Mouse (Mus musculus) heart, adult 2 months (tissue): ENCODE measurements around the gene Ncoa4.

ENCODE experiments used
- CTCF ChIP-seq: fragments of 200-600 bp; IDR thresholded peaks from 2 replicates; pipeline ENCODE4 v1.8.1; 2022; ENCODE audit warnings: antibody characterized with exemption, mild to moderate bottlenecking, moderate library complexity
- POLR2A ChIP-seq: fragments of 200-500 bp; IDR thresholded peaks from 2 replicates; pipeline ENCODE4 v1.6.1; 2011; ENCODE audit warnings: mild to moderate bottlenecking, low read depth, low read length, control low read depth; ENCODE audit not compliant: insufficient read depth

DNA sequence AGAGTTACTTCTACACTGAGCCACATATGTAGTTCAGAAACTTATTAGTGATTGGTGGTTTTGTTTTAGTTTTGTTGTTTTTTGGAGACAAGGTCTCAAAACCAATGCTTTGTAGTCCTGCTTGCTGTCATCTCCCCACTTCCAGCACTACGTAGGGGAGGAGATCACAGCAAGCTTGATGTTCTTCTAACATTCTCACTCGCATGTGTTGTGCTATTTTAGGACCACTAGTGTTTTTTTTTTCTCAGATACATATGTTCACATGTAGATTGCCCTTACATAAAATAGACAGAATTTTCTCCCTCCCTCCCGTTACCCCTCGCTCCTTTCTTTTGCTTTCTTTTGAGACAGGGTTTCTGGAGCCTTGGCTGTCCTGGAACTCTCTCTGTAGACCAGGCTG lies 10.5 kb downstream of the Ncoa4 start:
- TF ChIP-seq CTCF (no peak), POLR2A (no peak)
